Mouse (Mus musculus) brain, embryonic 18.5 days (tissue): ENCODE results near the gene Cela1.

Experiments used
- DNase-seq: peaks from one replicate; pipeline ENCODE4 v3.0.0-alpha.2; 2012; ENCODE audit warnings: low read depth, low spot score

Cela1 gene

DNA sequence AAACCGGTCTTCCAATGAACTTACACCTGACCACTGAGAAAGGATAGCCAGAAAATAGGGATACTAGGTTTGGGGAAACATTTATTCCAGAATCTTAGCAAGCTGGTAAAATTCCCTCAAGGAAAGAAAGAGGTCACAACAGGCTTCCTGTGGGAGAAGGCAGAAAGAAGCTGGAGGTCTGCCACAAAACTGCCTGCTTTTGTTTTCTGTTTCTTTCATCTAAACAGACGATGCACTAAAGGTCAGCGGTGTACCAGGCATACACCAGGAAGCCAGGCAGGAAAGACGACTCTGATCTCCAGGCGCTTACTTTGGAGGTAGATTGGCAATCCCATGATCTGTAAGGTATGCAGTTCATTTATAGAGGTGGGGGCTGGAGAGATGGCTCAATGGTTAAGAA lies 16.9 kb downstream of the Cela1 start:
- DNase-seq = no peak

DNA sequence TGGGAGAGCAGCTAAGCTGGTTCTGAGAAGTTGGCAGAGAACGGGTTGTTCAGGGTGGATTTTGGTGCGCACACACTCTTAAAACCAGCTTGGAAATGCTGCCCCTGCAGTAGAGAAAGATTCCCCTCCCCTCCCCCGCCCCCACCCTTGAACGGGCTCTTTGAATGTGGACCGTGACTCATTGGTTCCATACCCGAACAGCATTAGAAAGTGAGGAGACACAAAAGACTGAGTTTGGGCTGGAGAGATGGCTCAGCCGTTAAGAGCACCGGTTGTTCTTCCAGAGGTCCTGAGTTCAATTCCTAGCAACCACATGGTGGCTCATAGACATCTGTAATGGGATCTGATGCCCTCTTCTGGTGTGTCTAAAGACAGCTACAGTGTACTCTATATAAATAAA lies 17.7 kb downstream of the Cela1 start:
- no peak for DNase-seq

DNA sequence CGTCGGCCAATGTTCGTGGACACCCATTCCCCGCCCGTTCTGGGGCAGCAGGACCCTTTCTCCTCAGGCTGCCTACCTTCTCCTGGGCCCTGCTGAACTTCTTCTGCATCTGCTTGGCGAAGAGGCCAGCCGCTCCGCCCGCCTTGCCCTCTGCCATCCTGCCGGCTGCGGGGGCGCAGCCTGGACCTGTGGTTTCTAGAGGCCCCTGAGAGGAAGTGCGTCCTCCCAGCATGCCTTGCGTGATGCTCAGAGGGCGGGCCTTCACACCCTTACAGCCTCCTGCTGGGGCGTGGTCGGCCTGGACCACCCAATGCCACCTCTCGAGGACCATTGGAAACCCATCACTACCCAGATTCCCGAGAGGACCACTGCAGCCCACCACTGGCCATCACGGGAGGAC lies 18.4 kb downstream of the Cela1 start, which contains the start of gene Bin2:
Gene Bin2, minus strand, starts transcription at position 217 of the 400 bp plus-strand sequence.
- DNase-seq = no peak

DNA sequence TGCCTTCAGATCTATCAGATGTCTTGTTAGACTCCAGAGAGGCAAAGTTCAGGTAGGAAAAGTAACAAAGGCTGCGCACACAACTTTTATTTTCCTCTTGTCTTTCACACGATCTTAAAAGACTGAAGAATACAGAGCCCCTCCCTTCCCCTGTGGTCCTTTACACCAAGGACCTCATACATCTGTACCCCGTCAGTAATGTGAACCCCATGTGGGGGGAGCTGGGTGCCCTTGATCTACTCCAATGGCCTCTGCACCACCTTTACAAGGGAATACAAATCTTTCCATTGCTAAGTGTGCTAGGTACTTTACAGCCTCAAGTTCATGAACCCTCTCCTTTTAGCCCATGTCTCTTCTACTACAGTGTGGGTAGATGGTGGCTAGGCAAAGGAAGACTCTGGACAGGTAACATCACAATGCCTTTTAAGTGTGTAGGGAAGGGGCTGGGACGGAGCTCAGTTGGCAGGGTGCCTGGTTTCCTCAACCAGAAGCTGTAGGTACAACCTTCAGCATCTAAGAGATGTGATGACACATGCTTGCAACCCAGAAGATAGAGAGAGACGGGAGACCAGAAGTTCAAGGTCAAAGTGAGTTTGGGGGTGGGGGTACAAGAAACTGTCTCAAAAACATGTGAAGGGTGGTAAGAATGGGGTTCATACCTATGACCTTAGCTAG lies 19.7 kb downstream of the Cela1 start:
- no peak for DNase-seq

DNA sequence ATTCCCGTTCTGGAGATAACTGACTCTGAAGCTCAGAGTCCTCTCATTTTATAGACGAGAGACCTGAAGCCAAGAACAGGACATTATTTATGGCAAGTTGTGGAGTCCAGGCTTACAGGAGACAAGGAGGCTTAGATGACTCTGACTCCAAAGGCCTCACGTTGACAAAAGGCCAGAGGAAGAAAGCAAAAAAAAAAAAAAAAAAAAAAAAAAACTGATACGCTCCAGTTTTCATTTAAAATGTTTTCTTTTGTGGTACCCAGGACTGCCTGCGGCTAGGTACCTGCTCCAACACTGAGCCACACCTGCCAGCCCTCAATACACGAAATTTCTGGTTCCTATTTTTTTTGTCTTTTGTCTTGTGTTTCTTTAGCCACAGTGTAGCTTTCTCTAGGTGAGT lies 20.3 kb downstream of the Cela1 start:
- DNase-seq = no peak

DNA sequence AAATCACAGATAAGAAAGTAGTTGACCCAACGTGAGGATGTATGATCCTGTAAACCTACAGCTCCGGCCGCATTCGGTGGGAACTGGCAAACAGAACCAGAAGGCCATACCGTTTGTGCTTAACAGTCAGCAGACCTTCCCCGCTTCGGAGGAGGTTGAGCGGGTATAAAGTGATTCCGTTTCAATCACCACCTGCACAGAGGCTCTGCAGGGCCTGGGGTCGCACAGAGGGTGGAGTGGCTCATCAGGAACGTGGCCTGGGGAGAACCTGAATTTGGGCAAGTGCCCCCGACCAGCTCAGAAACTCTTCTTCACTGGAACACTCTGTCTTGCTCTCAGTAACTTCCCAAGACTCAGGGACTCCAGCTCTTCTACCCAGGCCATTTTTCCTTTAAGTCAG lies 20.9 kb downstream of the Cela1 start:
- no peak for DNase-seq

DNA sequence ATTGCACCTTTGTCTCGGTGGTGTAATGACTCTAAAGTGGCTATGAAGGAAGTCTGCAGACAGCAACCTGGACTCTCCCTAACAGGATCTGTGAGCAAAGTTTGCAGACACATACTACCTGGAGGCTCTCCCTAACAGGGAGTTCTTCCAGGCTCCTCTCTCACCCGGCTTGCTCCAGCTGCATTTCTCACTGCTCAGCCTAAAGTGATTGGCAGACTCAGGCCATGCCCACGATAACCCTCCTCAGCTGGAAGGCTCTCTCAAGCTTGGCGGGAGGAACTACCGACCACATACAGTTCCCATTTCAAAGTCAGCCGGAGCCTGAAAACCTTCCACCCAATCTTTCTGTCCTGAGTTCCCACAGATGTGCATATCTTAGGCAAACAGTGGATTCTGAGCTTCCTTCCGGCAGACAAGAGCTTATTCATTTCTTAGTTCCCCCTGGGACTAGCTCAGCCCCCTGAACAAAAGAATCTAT lies 21.5 kb downstream of the Cela1 start:
- no peak for DNase-seq

DNA sequence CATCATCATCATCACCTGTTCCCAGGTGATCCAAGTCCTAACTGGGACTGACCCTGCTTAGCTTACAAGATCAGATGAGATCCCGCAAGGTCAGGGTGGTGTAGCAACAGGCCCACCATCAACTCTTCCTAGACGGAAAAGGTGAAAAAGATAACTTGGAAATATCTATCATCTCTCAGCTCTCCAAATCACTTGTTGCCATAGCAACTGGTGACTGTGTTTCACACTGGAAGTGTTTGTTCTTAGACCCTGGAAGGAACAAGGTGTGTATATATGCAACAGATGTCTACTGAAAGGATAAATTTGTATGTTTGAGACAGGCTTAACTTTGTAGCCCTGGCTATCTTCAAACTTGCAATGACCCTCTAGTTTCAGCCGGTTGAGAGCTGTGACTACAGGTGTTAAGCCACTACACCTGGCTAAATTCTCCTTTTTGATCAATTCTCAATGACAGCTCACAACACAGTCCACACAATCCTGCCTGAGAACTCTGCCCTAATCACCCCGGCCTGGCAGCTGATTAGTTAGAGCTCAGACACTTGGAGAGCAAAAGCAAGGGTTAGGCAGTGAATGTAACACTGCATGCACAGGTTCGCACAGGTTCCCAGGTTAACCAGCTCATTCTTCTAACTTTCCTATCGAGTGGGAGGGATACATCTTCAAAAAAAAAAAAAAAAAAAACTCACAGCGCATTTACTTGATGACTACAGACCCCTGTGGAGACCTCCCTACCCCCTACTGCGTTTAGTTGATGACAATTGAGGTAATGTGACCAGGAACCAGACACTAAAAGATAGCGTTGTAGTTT lies 22.1 kb downstream of the Cela1 start:
- DNase-seq = peak; percentile 6

DNA sequence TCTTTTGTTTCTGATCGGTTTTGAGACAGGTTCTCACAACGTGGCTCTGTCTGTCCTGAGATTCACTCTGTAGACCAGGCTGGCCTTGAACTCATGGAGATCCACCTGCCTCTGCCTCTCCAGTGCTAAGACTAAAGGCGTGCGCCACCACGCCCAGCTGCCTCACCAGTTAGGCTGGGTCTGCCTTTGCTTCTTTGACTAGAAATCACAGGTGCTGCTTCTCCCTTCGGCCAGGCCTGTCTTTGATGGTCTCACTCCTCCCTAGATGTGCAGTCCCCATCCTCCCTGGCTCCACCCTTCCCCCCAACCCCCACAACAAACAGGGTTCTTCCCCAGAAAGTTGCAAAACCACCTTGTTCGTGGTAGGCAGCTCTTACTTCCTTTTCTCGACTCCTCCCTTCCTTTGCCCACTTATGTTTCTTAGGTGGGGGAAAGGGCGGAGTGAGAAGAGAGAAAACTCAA lies 22.9 kb downstream of the Cela1 start:
- no peak for DNase-seq

DNA sequence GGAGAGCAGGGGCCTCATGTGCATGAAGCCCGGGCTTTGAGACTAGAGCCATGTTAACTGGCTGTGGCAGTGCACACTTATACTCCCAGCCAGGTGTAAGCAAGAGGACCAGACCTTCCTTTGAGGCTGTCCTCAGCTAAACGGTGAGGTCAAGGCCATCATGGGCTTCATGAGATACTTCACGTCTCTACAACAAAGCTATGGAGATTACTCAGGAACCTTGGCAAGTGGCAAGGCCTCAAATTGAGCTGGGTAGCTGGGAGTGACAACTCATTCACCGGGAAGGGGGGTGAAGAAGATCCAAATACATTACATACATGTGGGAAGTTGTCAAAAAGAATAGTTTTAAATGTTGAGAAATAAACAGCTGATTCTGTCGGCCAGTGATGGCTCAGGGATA lies 26.9 kb downstream of the Cela1 start:
- no peak for DNase-seq

DNA sequence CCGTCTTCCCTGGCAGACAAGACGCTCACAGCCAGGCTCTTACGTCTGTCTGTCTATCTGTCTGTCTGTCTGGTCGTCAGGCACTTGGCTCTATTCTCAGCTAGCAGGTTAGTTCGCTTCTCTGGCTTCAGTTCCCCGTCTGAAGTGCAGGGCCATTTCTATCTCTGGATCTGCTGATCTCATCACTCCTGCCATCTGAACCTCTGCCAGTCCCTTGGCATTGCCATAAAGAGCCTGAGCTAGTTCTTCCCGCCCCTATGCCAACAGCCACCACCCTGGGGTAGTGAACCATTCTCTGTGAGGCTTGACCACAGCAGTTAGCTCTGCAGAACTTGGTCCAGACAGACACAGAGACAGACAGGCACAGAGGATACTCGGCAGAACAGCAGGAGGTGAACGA lies 27.4 kb downstream of the Cela1 start:
- no peak for DNase-seq

DNA sequence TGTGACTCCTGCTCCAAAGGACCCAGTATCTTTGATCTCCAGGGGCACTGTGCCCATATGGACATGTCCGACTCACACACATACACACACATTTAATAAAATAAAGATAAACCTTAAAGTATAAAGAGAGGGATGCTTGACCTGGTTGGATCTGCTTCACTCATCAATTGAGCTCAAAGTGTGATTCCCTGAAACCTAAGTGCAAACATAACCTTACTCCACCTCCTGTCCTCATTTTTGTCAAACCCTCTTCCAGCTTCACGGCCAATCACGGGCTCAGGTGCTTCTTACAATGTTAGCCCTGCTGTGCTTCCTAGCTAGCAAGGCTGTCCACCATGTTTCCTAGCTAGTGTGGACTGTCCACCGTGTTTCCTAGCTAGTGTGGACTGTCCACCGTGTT lies 32.5 kb downstream of the Cela1 start:
- DNase-seq = no peak

DNA sequence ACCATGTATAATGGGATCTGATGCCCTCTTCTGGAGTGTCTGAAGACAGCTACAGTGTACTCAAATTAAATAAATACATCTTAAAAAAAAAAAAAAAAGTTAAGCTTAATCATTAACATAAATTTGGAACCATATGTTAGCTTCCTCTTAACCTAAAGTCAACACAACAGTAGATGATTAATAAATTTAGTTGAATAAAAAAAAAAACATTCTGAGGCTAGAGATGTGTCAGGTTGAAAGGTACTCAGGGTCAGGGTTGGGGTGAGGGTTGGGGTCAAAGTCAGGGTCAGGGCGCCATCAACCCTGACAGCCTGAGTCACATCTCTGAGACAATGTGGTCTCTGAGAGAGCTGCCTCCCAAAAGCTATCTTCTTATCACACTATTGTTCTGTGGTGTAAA lies 33.5 kb downstream of the Cela1 start:
- DNase-seq = no peak

DNA sequence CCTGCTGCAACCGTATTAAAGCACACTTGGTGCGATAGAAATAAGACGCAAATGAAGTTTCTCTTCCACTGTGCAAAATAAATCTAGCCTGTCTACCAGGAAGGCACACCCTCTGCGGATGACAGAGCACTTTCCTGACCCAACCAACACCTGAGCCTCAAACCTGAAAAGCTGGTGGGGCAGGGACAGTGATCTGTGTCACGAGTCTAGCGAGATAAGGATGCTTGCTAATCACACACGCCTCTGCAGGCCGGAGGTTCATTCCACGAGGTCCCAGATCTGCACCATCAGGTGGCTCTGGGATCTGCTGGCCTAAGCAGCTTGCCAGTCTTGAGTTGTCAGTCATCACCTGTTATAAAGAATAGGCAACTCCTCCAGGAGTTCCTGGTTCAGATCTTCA lies 36.1 kb downstream of the Cela1 start:
- no peak for DNase-seq

DNA sequence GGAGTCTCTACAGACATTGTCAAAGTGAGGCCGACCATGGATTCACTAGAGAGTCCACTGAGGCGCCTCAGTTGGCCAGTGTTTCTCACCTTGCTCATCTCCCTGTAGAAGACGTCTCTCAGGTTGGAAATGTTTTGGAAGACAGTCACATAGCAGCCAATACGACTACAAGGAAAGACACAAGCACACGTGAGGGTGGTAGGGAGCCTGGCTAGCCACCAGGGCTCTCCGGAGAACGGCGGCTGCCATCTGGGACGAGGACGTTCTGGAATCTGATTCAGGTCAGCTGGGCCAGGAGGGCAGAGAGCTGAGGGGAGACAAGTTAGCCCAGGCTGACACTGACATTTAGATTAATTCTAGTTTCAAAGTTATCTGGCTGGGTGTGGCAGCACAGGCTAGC lies 37.6 kb downstream of the Cela1 start:
- DNase-seq = no peak

DNA sequence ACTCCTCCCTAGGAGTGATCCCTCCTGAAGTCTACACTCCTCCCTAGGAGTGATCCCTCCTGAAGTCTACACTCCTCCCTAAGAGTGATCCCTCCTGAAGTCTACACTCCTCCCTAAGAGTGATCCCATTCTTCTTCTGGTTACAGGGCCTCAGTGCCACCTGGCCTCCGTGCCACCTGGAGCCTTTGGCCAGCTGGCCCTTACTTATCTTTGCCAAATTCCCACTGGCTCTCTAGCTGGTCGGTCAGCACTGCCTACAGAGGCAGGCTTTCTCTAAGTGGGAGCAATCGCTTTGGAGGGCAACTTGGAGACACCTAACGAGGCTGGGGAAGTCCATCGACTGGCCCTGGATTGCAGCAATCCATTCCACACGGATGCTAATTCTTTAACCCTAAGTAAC lies 41.6 kb downstream of the Cela1 start:
- DNase-seq = no peak

DNA sequence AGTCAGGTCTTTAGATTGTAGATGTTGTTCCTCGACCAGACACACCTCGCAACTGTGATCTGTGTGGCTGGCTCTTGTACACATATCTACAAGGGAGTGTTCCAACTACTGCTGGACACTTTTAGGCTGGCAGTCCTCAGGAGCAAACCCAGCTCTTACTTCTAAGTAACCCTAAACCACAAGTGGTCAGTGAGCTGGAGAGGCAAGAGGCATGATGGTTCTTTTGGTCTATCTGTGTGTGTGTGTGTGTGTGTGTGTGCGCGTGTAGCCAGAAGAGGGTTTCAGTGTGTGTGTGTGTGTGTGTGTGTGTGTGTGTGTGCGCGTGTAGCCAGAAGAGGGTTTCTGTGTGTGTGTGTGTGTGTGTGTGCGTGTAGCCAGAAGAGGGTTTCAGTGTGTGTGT lies 45.3 kb downstream of the Cela1 start:
- no peak for DNase-seq

DNA sequence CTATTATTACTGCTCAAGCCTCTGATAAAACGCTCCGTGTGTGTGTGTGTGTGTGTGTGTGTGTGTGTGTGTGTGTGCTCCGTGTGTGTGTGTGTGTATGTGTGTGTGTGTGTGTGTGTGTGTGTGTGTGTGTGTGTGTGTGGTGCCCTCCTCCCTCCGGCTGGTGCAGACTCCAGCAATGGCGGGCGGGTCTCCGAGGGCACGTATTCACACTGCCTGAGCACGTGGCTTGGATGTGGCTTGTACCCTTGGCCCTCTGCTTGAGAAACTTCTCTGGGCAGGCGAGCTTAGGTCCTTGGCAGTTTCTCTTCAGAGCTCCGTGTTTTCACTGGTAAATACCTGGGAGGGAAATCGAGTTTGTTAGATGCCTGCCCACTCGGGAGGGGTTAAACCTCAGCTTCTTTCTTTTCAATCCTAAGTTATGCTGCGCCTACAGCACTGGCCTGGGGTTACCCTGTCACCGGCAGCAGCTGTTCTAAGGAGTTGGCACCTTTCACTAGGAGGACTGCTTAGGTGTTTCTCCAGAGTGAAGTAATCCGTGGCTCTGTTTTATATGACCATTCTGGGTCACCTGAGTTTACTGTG lies 46.4 kb downstream of the Cela1 start:
- DNase-seq = no peak

DNA sequence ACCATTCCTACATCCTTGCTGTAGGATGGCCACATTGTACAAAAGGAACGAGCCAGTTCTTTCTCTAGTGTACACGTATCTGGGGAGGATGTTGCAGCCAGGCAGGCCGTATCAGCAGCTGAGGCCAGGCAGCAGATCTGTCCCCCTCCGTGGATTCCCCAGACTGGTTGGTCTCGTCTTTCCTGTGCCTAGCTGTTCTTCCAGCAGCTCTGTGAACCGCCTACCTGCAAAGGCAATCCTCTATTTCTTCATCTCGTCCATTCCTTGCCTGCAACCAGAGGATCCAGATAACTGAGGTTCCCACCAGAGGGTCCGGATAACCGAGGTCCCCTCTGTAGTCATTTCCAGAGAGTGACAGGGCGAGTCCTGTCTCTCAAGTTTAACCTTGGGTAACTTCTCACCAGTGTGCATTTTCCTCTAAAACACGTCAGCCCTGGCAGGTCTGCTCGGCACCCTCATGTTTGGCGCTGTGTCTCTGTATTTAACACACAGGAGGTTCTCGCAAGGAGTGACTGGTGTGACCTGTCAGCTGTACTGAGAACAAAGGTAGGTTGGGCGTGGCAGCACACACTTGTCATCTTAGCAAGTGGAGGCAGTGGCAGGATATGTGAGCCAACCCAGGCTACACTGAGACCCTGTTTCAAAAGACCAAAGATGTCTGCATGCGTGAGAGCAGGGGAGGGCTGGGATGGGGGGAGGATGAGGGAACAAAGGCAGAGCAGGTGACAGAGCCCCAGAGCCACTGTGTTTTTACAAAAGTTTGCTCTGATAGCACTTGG lies 47.6 kb downstream of the Cela1 start:
- no peak for DNase-seq

DNA sequence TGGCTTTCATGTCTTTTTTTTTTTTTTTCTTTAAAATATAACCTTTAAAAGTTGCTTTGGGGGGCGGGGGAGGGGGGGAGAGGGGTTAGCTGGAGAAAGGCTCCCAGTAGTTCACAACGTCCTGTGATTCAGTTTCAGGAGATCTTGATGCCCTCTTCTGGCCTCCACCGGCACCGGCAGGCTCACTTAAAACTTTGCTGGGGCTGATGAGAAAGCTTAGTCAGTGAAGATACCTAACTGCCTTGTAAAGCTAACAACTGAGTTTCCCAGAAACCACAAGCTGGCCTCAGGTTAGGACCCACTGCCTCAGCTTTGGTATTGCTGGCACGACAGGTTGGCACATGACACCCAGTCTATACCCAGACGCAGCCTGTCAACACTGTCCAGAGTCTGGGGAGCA lies 50.1 kb downstream of the Cela1 start:
- DNase-seq = no peak

DNA sequence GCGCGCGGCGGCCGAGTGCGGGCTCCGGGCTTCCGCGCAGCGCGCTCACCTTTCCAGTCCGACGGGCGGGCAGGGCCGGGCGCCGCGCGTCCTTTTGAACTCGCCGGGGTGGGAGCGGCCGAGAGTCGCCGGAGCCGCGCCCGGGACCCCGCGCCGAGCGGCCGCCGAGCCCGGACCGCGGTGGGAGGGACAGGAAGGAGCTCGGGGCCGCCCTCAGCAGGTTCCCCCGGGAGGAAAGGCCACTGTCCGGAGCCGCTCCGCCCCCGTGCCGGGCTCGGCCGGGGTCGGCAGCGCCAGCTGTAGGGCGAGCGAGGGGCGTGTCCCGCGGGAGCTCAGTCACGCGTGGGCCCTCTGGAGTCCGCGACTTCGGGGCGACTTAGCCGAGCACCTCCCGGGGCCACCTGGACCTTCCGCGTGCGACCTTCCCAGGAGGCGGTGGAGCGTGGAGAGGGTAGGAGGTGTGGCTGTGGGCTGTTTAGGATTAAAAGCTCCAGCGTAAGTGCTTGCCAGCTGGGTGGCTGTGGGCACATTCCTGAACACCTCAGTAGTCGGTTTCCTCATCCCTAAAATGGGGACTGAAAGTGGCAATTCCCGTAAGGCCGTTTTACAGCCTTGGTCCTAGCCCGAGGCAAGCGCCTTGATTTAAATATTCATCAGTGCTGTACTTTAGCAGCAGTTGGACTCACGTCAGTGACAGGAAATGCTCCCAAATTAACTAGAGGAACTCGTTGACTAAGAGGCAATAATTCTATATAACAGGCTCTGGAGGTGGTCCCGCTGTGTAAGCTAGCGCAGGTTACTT lies 50.8 kb downstream of the Cela1 start, which contains the start of gene Smagp:
Gene Smagp, minus strand, starts transcription at position 241 of the 802 bp plus-strand sequence.
- no peak for DNase-seq
